Mouse (Mus musculus) colon, adult 2 months (tissue): Measurements from ENCODE around the gene Gm10471. TPM values are rescaled to one million over a fixed set of nuclear protein-coding genes. Genes with fewer than 3 reads are reported as not detected.

Experiments used
- polyA plus RNA-seq: library from polyadenylated mRNA; depleted of rRNA; stranded (reverse); fragments of >200 nt; gene quantifications from 2 replicates; pipeline ENCODE4 v1.2.3, GENCODE M21; 2012; rRNA removed

The Gm10471 gene
- polyA plus RNA-seq: not detected in 2 replicates

DNA sequence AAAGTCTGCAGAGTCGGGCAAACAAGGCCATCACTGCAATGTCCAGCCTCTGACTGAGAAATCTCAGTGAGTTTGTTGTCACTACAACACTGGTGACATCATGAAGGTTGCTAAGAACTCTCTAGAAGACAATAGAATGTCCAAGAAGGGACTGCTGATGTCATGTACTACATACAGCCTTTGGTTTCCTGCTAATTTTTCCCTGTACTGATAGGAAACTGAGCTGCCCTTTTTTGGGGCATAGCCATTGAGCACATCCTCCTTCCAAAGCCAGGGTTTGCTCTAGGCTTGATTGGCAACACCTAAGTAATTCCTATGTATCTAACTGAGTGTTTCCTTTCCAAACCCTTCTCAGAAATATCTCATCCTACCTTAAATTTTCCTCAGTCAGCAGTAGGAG lies at the start of gene Gm10471:
TSS of gene Gm10471 (minus strand) at position 101 of the 400 bp plus-strand sequence.

DNA sequence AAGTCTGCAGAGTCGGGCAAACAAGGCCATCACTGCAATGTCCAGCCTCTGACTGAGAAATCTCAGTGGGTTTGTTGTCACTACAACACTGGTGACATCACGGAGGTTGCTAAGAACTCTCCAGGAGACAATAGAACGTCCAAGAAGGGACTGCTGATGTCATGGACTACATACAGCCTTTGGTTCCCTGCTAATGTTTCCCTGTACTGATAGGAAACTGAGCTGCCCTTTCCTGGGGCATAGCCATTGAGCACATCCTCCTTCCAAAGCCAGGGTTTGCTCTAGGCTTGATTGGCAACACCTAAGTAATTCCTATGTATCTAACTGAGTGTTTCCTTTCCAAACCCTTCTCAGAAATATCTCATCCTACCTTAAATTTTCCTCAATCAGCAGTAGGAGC lies 32.2 kb upstream of the Gm10471 start, which contains the start of gene Gm10220:
TSS of gene Gm10220 (minus strand) at position 101 of the 400 bp plus-strand sequence.

DNA sequence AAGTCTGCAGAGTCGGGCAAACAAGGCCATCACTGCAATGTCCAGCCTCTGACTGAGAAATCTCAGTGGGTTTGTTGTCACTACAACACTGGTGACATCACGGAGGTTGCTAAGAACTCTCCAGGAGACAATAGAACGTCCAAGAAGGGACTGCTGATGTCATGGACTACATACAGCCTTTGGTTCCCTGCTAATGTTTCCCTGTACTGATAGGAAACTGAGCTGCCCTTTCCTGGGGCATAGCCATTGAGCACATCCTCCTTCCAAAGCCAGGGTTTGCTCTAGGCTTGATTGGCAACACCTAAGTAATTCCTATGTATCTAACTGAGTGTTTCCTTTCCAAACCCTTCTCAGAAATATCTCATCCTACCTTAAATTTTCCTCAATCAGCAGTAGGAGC lies 16.2 kb upstream of the Gm10471 start, which contains the start of gene 5031410I06Rik:
TSS of gene 5031410I06Rik (minus strand) at position 101 of the 400 bp plus-strand sequence.

DNA sequence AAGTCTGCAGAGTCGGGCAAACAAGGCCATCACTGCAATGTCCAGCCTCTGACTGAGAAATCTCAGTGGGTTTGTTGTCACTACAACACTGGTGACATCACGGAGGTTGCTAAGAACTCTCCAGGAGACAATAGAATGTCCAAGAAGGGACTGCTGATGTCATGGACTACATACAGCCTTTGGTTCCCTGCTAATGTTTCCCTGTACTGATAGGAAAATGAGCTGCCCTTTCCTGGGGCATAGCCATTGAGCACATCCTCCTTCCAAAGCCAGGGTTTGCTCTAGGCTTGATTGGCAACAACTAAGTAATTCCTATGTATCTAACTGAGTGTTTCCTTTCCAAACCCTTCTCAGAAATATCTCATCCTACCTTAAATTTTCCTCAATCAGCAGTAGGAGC lies 30.6 kb downstream of the Gm10471 start, which contains the start of gene Gm7347:
TSS of gene Gm7347 (minus strand) at position 101 of the 400 bp plus-strand sequence.

DNA sequence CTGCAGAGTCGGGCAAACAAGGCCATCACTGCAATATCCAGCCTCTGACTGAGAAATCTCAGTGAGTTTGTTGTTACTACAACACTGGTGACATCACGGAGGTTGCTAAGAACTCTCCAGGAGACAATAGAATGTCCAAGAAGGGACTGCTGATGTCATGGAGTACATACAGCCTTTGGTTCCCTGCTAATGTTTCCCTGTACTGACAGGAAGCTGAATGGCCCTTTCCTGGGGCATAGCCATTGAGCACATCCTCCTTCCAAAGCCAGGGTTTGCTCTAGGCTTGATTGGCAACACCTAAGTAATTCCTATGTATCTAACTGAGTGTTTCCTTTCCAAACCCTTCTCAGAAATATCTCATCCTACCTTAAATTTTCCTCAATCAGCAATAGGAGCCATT lies 49.6 kb downstream of the Gm10471 start, which contains the start of gene Speer4a:
TSS of gene Speer4a (minus strand) at position 101 of the 400 bp plus-strand sequence.

Other genes starting within 250 kb of the Gm10471 start
- not detected in 2 replicates for gene Gm21663, start 146.9 kb downstream of the Gm10471 start, polyA plus RNA-seq
- not detected in 2 replicates for gene Gm21671, start 134.9 kb downstream of the Gm10471 start, polyA plus RNA-seq
- not detected in 2 replicates for gene Gm21680, start 116.6 kb downstream of the Gm10471 start, polyA plus RNA-seq
- not detected in 2 replicates for gene Gm21698, start 100.6 kb downstream of the Gm10471 start, polyA plus RNA-seq
- gene Gm1979, start 84.5 kb downstream of the Gm10471 start, polyA plus RNA-seq: not detected in 2 replicates
- gene Gm5862, start 66.4 kb downstream of the Gm10471 start, polyA plus RNA-seq: not detected in 2 replicates
- not detected in 2 replicates for gene Speer4a, start 49.7 kb downstream of the Gm10471 start, polyA plus RNA-seq
- not detected in 2 replicates for gene Gm7347, start 30.7 kb downstream of the Gm10471 start, polyA plus RNA-seq
- gene 5031410I06Rik, start 16.1 kb upstream of the Gm10471 start, polyA plus RNA-seq: not detected in 2 replicates
- gene Gm10220, start 32.1 kb upstream of the Gm10471 start, polyA plus RNA-seq: not detected in 2 replicates
- gene Gm7361, start 168.4 kb upstream of the Gm10471 start, polyA plus RNA-seq: not detected in 2 replicates